Mouse (Mus musculus): Measurements from ENCODE around the gene Rangrf.

DNA sequence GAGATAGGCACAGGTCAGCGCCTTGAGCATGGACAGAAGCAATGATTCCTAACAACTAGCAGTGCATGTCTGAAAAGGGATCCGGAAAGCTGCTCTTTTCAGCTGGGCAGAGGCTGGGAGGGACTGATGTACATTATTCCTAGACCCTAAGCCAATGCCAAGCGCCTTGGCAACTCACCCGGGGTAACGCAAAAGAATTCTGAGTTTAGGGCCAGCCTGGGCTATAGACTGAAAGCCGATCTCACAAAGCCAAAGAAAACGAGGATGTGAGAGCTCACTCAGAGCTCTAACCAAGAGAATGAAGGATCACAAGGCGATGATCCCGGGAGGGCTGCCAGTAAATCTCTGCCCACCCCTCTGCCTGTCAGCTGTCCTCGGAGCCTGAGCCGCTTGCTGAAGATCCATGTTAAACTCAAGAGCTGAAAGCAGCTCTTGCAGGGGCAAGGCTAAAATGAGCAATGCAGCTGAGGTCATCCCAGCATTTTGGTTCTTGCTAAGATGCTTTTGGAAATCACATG lies 12.4 kb upstream of the Rangrf start:
- TF ChIP-seq POLR2A (IDR thresholded peaks at IDR 0.05; ENCODE audit: borderline replicate concordance, control insufficient read depth, low read depth, low read length) (no peak), CTCF (IDR thresholded peaks at IDR 0.05; ENCODE audit: control insufficient read depth, insufficient read depth, low read length) (no peak)
